Mouse (Mus musculus): Measurements from ENCODE around the gene Mfap1a.

- TF ChIP-seq CTCF (IDR thresholded peaks at IDR 0.05; ENCODE audit: low read depth, low read length) = no peak
- TF ChIP-seq TAL1 (conservative IDR thresholded peaks at IDR 0.05; ENCODE audit: low read depth, low read length) = no peak
- TF ChIP-seq POLR2AphosphoS5 (IDR thresholded peaks at IDR 0.05; ENCODE audit: insufficient replicate concordance, low read depth, low read length) = no peak
Observed at GRCm38 (mm10) chr2:121446506-121446905, 60.0 kb downstream of the Mfap1a start.
